Comparison of ENCODE assay signal across 9 mouse cellular contexts in the genomic region with DNA sequence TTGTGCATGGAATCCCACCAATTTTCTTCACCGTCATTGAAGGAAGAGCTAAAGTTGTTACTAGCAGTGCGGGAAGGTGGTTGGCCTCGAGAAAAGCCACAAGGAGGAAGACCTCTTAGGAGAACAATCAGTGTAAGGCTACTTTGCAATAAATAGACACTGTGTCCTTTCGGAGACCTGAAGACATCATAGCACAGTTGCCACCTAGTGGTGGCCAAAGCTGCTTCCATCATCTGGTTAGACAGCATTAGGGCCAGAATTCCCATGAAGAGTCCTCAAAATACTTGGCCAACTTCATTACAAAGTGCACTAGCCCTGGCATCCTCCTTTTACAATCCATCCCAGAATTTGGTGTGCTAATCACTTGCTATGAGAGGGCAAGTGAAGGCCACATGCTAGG. TPM values are rescaled to one million over a fixed set of nuclear protein-coding genes. Genes with fewer than 3 reads are reported as not detected.
DNase-seq lines count a peak whose midpoint lies in the region; ATAC-seq and TF ChIP-seq lines count a peak whose summit lies in the region.
"Had no signal": no experiment of that assay in that cellular context is flagged by ENCODE, and none has a peak within 500 bp of the region (broad histone marks: within the 10 kb centered on the region; RNA-seq: fewer than 3 reads in every experiment).

No protein-coding gene starts in this region.

- no peak for TF ChIP-seq POLR2A in MEL (IDR thresholded peaks at IDR 0.05; ENCODE audit: control insufficient read depth in 1 of 2, insufficient read depth in 1 of 2, low read depth in 1 of 2, low read length in 2 of 2, poor library complexity in 1 of 2)

- peak; percentile 76 for TF ChIP-seq RAD21 in MEL (IDR thresholded peaks at IDR 0.05; ENCODE audit: low read depth, low read length)

- no peaks in the 10 kb centered on the region for H3K36me3 ChIP-seq in hindbrain, embryonic 10.5 days
- H3K36me3 ChIP-seq in hindbrain, embryonic 16.5 days (ENCODE audit: control insufficient read depth, insufficient read depth, low read length) = no peaks in the 10 kb centered on the region
- H3K36me3 ChIP-seq in MEL (ENCODE audit: control insufficient read depth in 1 of 2, insufficient read depth in 2 of 2, low read length in 2 of 2) = no peaks in the 10 kb centered on the region; a peak in 1 of 4 replicates
- H3K36me3 ChIP-seq: liver, embryonic 15.5 days had no signal

- no peak overlapping the region for H3K27ac ChIP-seq in hindbrain, embryonic 10.5 days
- no peak overlapping the region for H3K27ac ChIP-seq in hindbrain, embryonic 16.5 days (ENCODE audit: low read depth, low read length)
- no peak overlapping the region for H3K27ac ChIP-seq in MEL (ENCODE audit: control insufficient read depth, low read depth, low read length)
- H3K27ac ChIP-seq: liver, embryonic 15.5 days had no signal

- no peak overlapping the region for H3K9ac ChIP-seq in hindbrain, embryonic 16.5 days (ENCODE audit: low read depth, low read length)
- no peak overlapping the region for H3K9ac ChIP-seq in MEL (ENCODE audit: control insufficient read depth, low read depth, low read length, poor library complexity, severe bottlenecking)
- H3K9ac ChIP-seq: liver, embryonic 15.5 days had no signal

- H3K27me3 ChIP-seq in hindbrain, embryonic 10.5 days (ENCODE audit: insufficient read depth, poor library complexity, severe bottlenecking) = no peaks in the 10 kb centered on the region
- no peaks in the 10 kb centered on the region for H3K27me3 ChIP-seq in hindbrain, embryonic 16.5 days (replicated peaks; ENCODE audit: control insufficient read depth, insufficient read depth, low read length)
- no peaks in the 10 kb centered on the region for H3K27me3 ChIP-seq in MEL (ENCODE audit: control insufficient read depth in 1 of 2, insufficient read depth in 2 of 2, low read length in 2 of 2)
- H3K27me3 ChIP-seq: liver, embryonic 15.5 days had no signal

- no peaks in the 10 kb centered on the region for H3K79me2 ChIP-seq in MEL (ENCODE audit: control insufficient read depth, insufficient read depth, low read length, poor library complexity)

- ATAC-seq in hindbrain, embryonic 16.5 days = no peak

- TF ChIP-seq CTCF in MEL (IDR thresholded peaks at IDR 0.05 in 2 of 3, conservative IDR thresholded peaks at IDR 0.05 in 1 of 3; ENCODE audit: control insufficient read depth in 1 of 3, insufficient read depth in 1 of 3, low read depth in 2 of 3, low read length in 3 of 3, poor library complexity in 1 of 3, severe bottlenecking in 1 of 3) = peak; percentile 32 to 78 (median 65)

- WGBS in hindbrain, embryonic 10.5 days = 70% methylated on average over 4 of the region's 4 CpGs
- 77% methylated on average over 4 of the region's 4 CpGs for WGBS in hindbrain, embryonic 16.5 days

- no peak overlapping the region for H3K4me2 ChIP-seq in hindbrain, embryonic 16.5 days (ENCODE audit: low read length)
- H3K4me2 ChIP-seq: liver, embryonic 15.5 days had no signal

- peaks cover 4% of the 10 kb centered on the region; the same call in 1 of the 2 replicates for H3K4me1 ChIP-seq in hindbrain, embryonic 10.5 days (replicated peaks)
- H3K4me1 ChIP-seq in hindbrain, embryonic 16.5 days (ENCODE audit: control insufficient read depth, insufficient read depth, low read depth, low read length) = no peaks in the 10 kb centered on the region
- H3K4me1 ChIP-seq in MEL (ENCODE audit: control insufficient read depth in 1 of 2, insufficient read depth in 2 of 2, low read length in 2 of 2) = peaks cover 0 to 3% of the 10 kb centered on the region in 2 experiments; a peak in 1 of 4 replicates

- H3K4me3 ChIP-seq in hindbrain, embryonic 10.5 days = no peak overlapping the region
- H3K4me3 ChIP-seq in hindbrain, embryonic 16.5 days (ENCODE audit: low read length) = no peak overlapping the region
- H3K4me3 ChIP-seq in MEL (ENCODE audit: control insufficient read depth in 1 of 2, insufficient read depth in 1 of 2, low read depth in 2 of 2, low read length in 2 of 2) = no peak overlapping the region
- H3K4me3 ChIP-seq: liver, embryonic 15.5 days had no signal

- TF ChIP-seq EP300 in MEL (IDR thresholded peaks at IDR 0.05; ENCODE audit: low read depth in 1 of 2, low read length in 2 of 2) = no peak

- no peaks in the 10 kb centered on the region for H3K9me3 ChIP-seq in hindbrain, embryonic 10.5 days
- no peaks in the 10 kb centered on the region for H3K9me3 ChIP-seq in hindbrain, embryonic 16.5 days (ENCODE audit: control insufficient read depth, low read length)
- H3K9me3 ChIP-seq in MEL (replicated peaks; ENCODE audit: insufficient read depth, low read length) = no peaks in the 10 kb centered on the region
- H3K9me3 ChIP-seq: liver, embryonic 15.5 days had no signal

- peak; percentile 8 for DNase-seq in hindbrain, embryonic 10.5 days (ENCODE audit: low spot score)
- DNase-seq in A20 (ENCODE audit: low read depth, low spot score) (peak; percentile 26), MEL (ENCODE audit: low read depth, low spot score) (peak; percentile 48)
- DNase-seq in induced T-regulatory cell, adult 2 months (ENCODE audit: low read depth) = peak; percentile 8
- no peak for DNase-seq in right cerebral cortex, postnatal 14 days
- no peak for DNase-seq in layer of hippocampus, adult 8-10 months (ENCODE audit: low spot score in 2 of 2)
- no peak for DNase-seq in gastrocnemius, postnatal 4 days (ENCODE audit: low spot score in 2 of 2)

TF ChIP-seq in MEL, 35 proteins besides CTCF, POLR2A, EP300 and RAD21:
- no peak for TF ChIP-seq SIN3A (IDR thresholded peaks at IDR 0.05; ENCODE audit: low read length)
- TF ChIP-seq SMC3 (IDR thresholded peaks at IDR 0.05; ENCODE audit: low read depth, low read length) = peak; percentile 93
- TF ChIP-seq ZC3H11A (IDR thresholded peaks at IDR 0.05; ENCODE audit: low read depth, low read length) = peak; percentile 82
TF ChIP-seq in MEL: peak in this region for 2.

RNA-seq across cellular contexts. Expression of a gene that starts 13.2 kb away (rescaled TPM):
- polyA plus RNA-seq in hindbrain, embryonic 10.5 days (2016; fragmentation: Nextera tagmentation; extraction: Ambion mirVana) = 1.0 and 1.3 TPM in 2 replicates
- polyA plus RNA-seq in hindbrain, embryonic 16.5 days (2015; fragmentation: Nextera tagmentation; extraction: Ambion mirVana) = 4.4 and 4.9 TPM in 2 replicates
- total RNA-seq in MEL (2012; rRNA removed) = 0.19 and 0.33 TPM in 2 replicates
- not detected for polyA plus RNA-seq in MEL (2012; ENCODE audit: insufficient read depth in 1 of 2, insufficient read length in 2 of 2, low read depth in 1 of 2, low replicate concordance in 2 of 2, missing spikeins in 1 of 2)
- 1 to 10 TPM; 2.0 to 2.9 (median 2.7) TPM for total RNA-seq in layer of hippocampus, adult 8-10 months (2022)
- total RNA-seq in gastrocnemius, postnatal 4 days (2021) = 10 to 100 TPM; 44.5 to 45.8 TPM

RNA-seq across cellular contexts. Expression of a gene that starts 16.4 kb away (rescaled TPM):
- 15.7 and 16.0 TPM in 2 replicates for polyA plus RNA-seq in hindbrain, embryonic 10.5 days (2016; fragmentation: Nextera tagmentation; extraction: Ambion mirVana)
- polyA plus RNA-seq in hindbrain, embryonic 16.5 days (2015; fragmentation: Nextera tagmentation; extraction: Ambion mirVana) = 26.7 and 33.4 TPM in 2 replicates
- total RNA-seq in MEL (2012; rRNA removed) = not detected in 2 replicates
- not detected for polyA plus RNA-seq in MEL (2012; ENCODE audit: insufficient read depth in 1 of 2, insufficient read length in 2 of 2, low read depth in 1 of 2, low replicate concordance in 2 of 2, missing spikeins in 1 of 2)
- total RNA-seq in layer of hippocampus, adult 8-10 months (2022) = 100 to 1,000 TPM; 106 to 128 (median 117) TPM
- total RNA-seq in gastrocnemius, postnatal 4 days (2021) = 10 to 100 TPM; 35.9 to 44.4 TPM

Comparison
In these comparisons a context has a peak if more than half of its experiments do, and no peak if none do; other contexts are left out.
1. DNase-seq: peak in hindbrain, embryonic 10.5 days (single experiment), A20 (single experiment), MEL (single experiment) and induced T-regulatory cell, adult 2 months (single experiment); none in right cerebral cortex, postnatal 14 days (single experiment), layer of hippocampus, adult 8-10 months (0 of 2) and gastrocnemius, postnatal 4 days (0 of 2).
2. RNA of a gene that starts 13.2 kb away (total RNA-seq): 44.5 to 45.8 TPM in gastrocnemius, postnatal 4 days; 2.0 to 2.9 TPM in layer of hippocampus, adult 8-10 months and 0.19 to 0.33 TPM in MEL; every median in the first group is over 10 times any median in the second.
3. RNA of a gene that starts 16.4 kb away (total RNA-seq): 106 to 128 TPM in layer of hippocampus, adult 8-10 months and 35.9 to 44.4 TPM in gastrocnemius, postnatal 4 days; not detected in MEL; every median in the first group is over 10 times any median in the second.